Comparison of ENCODE assay signal across 8 mouse cellular contexts in genomic region chr17:79110936-79111348, GRCm38 (mm10). TPM values are rescaled to one million over a fixed set of nuclear protein-coding genes. Genes with fewer than 3 reads are reported as not detected.
A peak's percentile ranks its signal among the peaks of the same experiment; 100 is the strongest.
DNase-seq lines count a peak whose midpoint lies in the region; ATAC-seq lines count a peak whose summit lies in the region.

No protein-coding gene starts in this region.

- peak; percentile 83 for DNase-seq in 3T3-L1 (ENCODE audit: low read depth, low spot score)
- peak; percentile 58 for DNase-seq in ES-CJ7 (ENCODE audit: low read depth, low spot score)
- peak; percentile 12 for DNase-seq in cerebellum, adult 11-12 months
- peak; percentile 62 for DNase-seq in forelimb bud, embryonic 11.5 days (ENCODE audit: low read depth, low spot score)
- DNase-seq in kidney, adult 8-10 months, result peak; percentile 29 to 51
- peak; percentile 48 for DNase-seq in neural tube, embryonic 11.5 days (ENCODE audit: low spot score)
- DNase-seq in yolk sac, embryonic 10.5 days (ENCODE audit: low spot score), result no peak

- peak; percentile 44; the same call in 1 of the 2 replicates for ATAC-seq in limb, embryonic 13.5 days (ENCODE audit: low FRiP score, low read depth)
- peak; percentile 58 for ATAC-seq in neural tube, embryonic 11.5 days (ENCODE audit: insufficient read depth, low FRiP score, low TSS enrichment)

- no peak overlapping the region for H3K4me2 ChIP-seq in limb, embryonic 13.5 days (replicated peaks)
- H3K4me2 ChIP-seq in neural tube, embryonic 11.5 days (ENCODE audit: low read depth), result no peak overlapping the region

- H3K36me3 ChIP-seq in limb, embryonic 13.5 days, result no peaks in the 10 kb centered on the region
- no peaks in the 10 kb centered on the region for H3K36me3 ChIP-seq in neural tube, embryonic 11.5 days (ENCODE audit: control insufficient read depth, insufficient read depth, low read length)

- no peak overlapping the region for H3K27ac ChIP-seq in limb, embryonic 13.5 days
- H3K27ac ChIP-seq in neural tube, embryonic 11.5 days (ENCODE audit: low read depth, low read length), result no peak overlapping the region

- H3K4me1 ChIP-seq in limb, embryonic 13.5 days, result no peaks in the 10 kb centered on the region
- H3K4me1 ChIP-seq in neural tube, embryonic 11.5 days (ENCODE audit: control insufficient read depth, insufficient read depth, low read length), result no peaks in the 10 kb centered on the region

- H3K4me3 ChIP-seq in limb, embryonic 13.5 days, result no peak overlapping the region
- no peak overlapping the region for H3K4me3 ChIP-seq in neural tube, embryonic 11.5 days (ENCODE audit: low read depth, low read length)

- 21% methylated on average over 5 of the region's 5 CpGs for WGBS in limb, embryonic 13.5 days
- 25% methylated on average over 5 of the region's 5 CpGs for WGBS in neural tube, embryonic 11.5 days

- no peaks in the 10 kb centered on the region for H3K27me3 ChIP-seq in limb, embryonic 13.5 days
- H3K27me3 ChIP-seq in neural tube, embryonic 11.5 days (ENCODE audit: control insufficient read depth, insufficient read depth, low read length), result no peaks in the 10 kb centered on the region

- no peak overlapping the region for H3K9ac ChIP-seq in limb, embryonic 13.5 days
- H3K9ac ChIP-seq in neural tube, embryonic 11.5 days (ENCODE audit: low read length), result no peak overlapping the region

- H3K9me3 ChIP-seq in limb, embryonic 13.5 days, result peaks cover 2% of the 10 kb centered on the region; the same call in 1 of the 2 replicates
- H3K9me3 ChIP-seq in neural tube, embryonic 11.5 days (ENCODE audit: control insufficient read depth, low read length), result no peaks in the 10 kb centered on the region

RNA-seq across cellular contexts. Expression of gene Qpct, which starts 59.2 kb away (rescaled TPM):
- polyA plus RNA-seq in limb, embryonic 13.5 days (2015; fragmentation: Nextera tagmentation; extraction: Ambion mirVana), result 4.1 and 5.7 TPM in 2 replicates
- polyA plus RNA-seq in neural tube, embryonic 11.5 days (2014; fragmentation: Nextera tagmentation; extraction: Ambion mirVana), result 6.4 and 7.5 TPM in 2 replicates
